Mouse (Mus musculus) E14TG2a.4 (cell line): ENCODE results near the gene Gpr176.

Source experiments
- H3K27me3 ChIP-seq: 2 replicates; pipeline ENCODE4 v1.6.1; 2014; ENCODE audit warnings: low read length, control low read depth; ENCODE audit not compliant: insufficient read depth
- H3K36me3 ChIP-seq: 2 replicates; pipeline ENCODE4 v1.6.1; 2014; ENCODE audit warnings: low read length, control low read depth; ENCODE audit not compliant: insufficient read depth
- H3K4me1 ChIP-seq: replicated peaks from 2 replicates; pipeline ENCODE4 v1.6.1; 2014; ENCODE audit warnings: low read depth, low read length, control low read depth
- H3K4me3 ChIP-seq: replicated peaks from 2 replicates; pipeline ENCODE4 v1.5.1; 2014; ENCODE audit warnings: mild to moderate bottlenecking, low read length
- H3K9me3 ChIP-seq: 2 replicates; pipeline ENCODE4 v1.6.1; 2014; ENCODE audit warnings: low read length, control low read depth
- CTCF ChIP-seq: conservative IDR thresholded peaks from 2 replicates; pipeline ENCODE4 v1.5.1; 2014; ENCODE audit warnings: low read length
- NANOG ChIP-seq: IDR thresholded peaks from 2 replicates; pipeline ENCODE4 v1.6.1; 2014; ENCODE audit warnings: borderline replicate concordance, low read length, mixed read lengths
- POU5F1 ChIP-seq: IDR thresholded peaks from 2 replicates; pipeline ENCODE4 v1.6.1; 2014; ENCODE audit warnings: low read length, borderline replicate concordance

Gene Gpr176

DNA sequence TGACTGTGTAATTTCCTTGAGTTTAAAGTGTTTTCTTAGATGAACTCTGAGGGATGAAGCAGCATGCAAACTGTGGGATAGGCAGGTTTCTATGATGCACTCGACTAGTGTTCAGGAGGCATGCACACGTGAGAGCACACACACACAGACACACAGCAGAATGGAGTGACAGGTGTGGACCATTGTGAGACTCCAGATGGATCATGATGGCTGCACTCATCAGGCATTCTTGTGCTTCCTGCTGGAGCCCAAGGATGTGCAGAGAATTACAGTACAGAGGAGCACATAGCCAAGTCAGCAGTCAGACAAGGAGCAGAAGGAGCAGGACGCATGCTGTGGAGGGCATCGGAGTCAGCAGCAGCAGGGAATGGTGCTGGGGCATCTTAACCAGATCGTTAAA is 31.1 kb upstream of the Gpr176 start:
- H3K27me3 ChIP-seq = no peaks in the 10 kb centered on the region
- H3K4me3 ChIP-seq = no peak overlapping the region
- no peaks in the 10 kb centered on the region for H3K9me3 ChIP-seq
- H3K4me1 ChIP-seq = no peaks in the 10 kb centered on the region
- TF ChIP-seq CTCF = no peak
- no peak for TF ChIP-seq POU5F1
- TF ChIP-seq NANOG = no peak
- 0 out of 2 replicates have a peak, but pooled peaks cover 5% of the 10 kb centered on the region for H3K36me3 ChIP-seq

DNA sequence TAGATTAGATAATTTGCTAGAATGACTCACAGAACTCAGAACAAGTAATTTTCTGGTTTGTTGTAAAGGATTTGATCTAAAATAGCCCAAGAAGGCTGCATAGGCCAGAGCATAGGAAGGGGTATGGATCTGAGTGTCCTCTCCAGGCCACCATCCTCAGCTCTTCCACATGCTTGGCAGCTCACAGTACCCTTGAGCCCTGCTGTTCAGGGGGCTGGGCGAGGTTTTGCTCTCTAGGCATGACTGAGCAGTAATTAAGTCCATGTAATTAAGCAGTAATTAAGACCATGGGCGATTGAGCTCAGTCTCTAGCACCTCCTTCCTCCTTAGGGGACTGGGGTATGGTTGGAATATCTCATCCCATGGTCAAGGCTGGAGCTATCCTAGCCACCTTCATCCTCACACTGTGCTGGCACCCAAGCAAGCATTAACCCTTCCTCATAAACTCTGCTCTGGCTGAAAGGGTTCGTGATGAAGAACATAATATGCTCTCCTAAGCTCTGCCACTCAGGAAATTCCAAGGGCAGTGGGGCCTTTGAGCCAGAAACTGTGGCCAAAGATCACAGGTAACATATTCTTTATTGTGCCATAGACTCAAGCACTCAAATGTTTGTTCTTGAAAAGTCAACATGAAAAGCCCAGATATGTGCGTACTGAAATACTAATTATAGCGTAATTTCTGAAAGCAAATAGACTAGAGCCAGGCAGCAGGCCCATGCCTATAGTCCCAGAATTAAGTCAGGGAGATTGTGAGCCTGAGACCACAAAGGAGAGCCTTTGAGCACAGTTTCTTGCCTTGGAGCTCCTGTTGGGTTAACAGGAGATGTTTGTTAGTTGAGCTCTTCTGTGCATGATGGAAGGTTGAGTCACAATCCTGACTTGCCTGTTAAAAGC is 28.9 kb upstream of the Gpr176 start:
- H3K27me3 ChIP-seq = no peaks in the 10 kb centered on the region
- no peaks in the 10 kb centered on the region for H3K36me3 ChIP-seq
- H3K9me3 ChIP-seq = no peaks in the 10 kb centered on the region
- TF ChIP-seq POU5F1 (no peak), NANOG (no peak), CTCF (no peak)
- H3K4me3 ChIP-seq = no peak overlapping the region
- H3K4me1 ChIP-seq = peaks cover 5% of the 10 kb centered on the region

DNA sequence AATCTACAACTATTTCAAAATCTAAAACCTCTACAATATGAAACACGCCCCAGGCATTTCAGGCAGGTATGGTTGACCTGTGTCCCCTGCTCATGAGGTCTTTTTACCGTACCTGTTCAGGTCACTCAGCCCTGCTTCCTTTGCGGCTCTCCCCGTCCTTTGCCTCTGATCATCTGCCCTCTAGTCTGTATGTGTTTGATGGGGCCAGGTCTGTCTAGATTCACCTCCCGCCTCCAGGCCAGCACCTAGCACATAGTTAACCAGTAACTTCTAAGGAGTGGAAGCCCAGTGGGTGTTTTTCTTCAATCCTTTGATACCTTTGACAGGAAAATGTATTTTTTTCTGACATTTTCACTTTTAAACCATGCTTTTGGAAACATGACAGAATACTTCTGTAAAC is 26.5 kb upstream of the Gpr176 start:
- TF ChIP-seq POU5F1 = no peak
- no peak for TF ChIP-seq CTCF
- no peak for TF ChIP-seq NANOG
- Histone ChIP-seq H3K4me1 (peaks cover 5% of the 10 kb centered on the region), H3K36me3 (no peaks in the 10 kb centered on the region), H3K4me3 (no peak overlapping the region), H3K27me3 (no peaks in the 10 kb centered on the region), H3K9me3 (peaks cover 18% of the 10 kb centered on the region)

GRCm38 (mm10) chr2:118391201-118391600 is 18.0 kb upstream of the Gpr176 start:
- H3K27me3 ChIP-seq = peaks cover 2% of the 10 kb centered on the region
- H3K36me3 ChIP-seq = no peaks in the 10 kb centered on the region; the same call in 1 of the 2 replicates
- peaks cover 21% of the 10 kb centered on the region for H3K4me1 ChIP-seq
- H3K9me3 ChIP-seq = peaks cover 22% of the 10 kb centered on the region
- H3K4me3 ChIP-seq = no peak overlapping the region
- TF ChIP-seq NANOG (no peak), CTCF (no peak), POU5F1 (no peak)

GRCm38 (mm10) chr2:118390072-118390471 is 16.9 kb upstream of the Gpr176 start:
- Histone ChIP-seq H3K27me3 (peaks cover 2% of the 10 kb centered on the region), H3K4me3 (no peak overlapping the region), H3K4me1 (peaks cover 21% of the 10 kb centered on the region), H3K36me3 (no peaks in the 10 kb centered on the region; the same call in 1 of the 2 replicates), H3K9me3 (peaks cover 10% of the 10 kb centered on the region)
- no peak for TF ChIP-seq NANOG

- Histone ChIP-seq H3K36me3 (no peaks in the 10 kb centered on the region; the same call in 1 of the 2 replicates), H3K9me3 (peaks cover 5% of the 10 kb centered on the region), H3K27me3 (peaks cover 2% of the 10 kb centered on the region), H3K4me1 (peaks cover 21% of the 10 kb centered on the region), H3K4me3 (peak overlapping the region; percentile 86)
- TF ChIP-seq NANOG (no peak), POU5F1 (no peak), CTCF (no peak)
These were observed 16.4 kb upstream of the Gpr176 start for GRCm38 (mm10) chr2:118389569-118389968.

DNA sequence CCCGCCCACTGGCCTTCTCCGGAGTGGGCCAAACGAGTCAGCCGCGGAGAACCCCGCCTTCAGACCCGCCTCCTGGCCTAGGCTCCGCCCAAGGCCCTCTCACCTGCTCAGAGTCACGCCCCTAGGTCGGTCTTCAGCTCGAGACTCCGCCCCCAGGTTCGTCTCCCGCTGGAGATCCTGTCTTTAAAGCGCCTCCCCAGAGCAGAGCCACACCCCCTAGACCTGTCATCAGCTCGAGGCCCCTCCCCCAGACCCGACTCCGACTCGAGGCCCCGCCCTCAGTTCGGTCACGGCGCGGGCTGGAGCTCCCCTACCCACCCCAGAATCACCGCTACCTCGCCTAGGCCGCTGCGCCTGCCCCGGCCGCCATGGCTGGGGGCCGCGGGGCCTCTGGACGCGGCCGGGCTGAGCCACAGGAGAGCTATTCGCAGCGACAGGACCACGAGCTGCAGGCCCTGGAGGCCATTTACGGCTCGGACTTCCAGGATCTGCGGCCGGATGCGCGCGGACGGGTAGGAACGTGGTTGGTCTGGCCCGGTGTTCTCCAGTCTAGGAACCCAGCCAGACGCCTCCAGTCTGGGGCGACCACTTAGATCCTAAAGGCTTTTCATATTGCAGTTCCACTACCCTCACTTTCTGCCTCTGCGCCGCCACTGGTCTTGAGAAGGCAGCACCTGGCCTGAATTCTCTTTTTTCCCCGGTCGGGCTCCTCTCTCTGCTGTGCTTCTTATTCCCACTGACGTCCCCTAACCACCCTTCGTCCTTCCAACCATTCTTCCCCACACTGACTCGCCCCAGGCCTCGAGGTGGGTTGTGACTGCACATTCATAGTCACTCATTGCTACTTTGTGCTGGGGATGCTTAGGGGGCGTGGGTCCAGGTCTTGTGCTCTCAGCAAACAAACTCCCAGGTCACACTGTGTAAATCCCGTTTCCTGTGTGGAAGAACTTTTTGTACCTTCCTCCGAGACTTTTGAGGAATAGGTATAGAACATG is 15.4 kb upstream of the Gpr176 start, which contains the start of gene Eif2ak4:
Gene Eif2ak4, plus strand, starts transcription at position 278 of the 995 bp plus-strand sequence.
- peak within 1 kb of the TSS; percentile 86 for H3K4me3 ChIP-seq
- peaks cover 2% of the 10 kb centered on the region for H3K27me3 ChIP-seq
- H3K36me3 ChIP-seq = no peaks in the 10 kb centered on the region; the same call in 1 of the 2 replicates
- no peaks in the 10 kb centered on the region for H3K9me3 ChIP-seq
- TF ChIP-seq POU5F1 = no peak
- TF ChIP-seq CTCF = no peak
- TF ChIP-seq NANOG = no peak
- H3K4me1 ChIP-seq = peaks cover 21% of the 10 kb centered on the region

- Histone ChIP-seq H3K4me1 (peaks cover 9% of the 10 kb centered on the region), H3K27me3 (peaks cover 11% of the 10 kb centered on the region), H3K9me3 (no peaks in the 10 kb centered on the region), H3K4me3 (no peak overlapping the region), H3K36me3 (no peaks in the 10 kb centered on the region)
- TF ChIP-seq CTCF (no peak), NANOG (no peak), POU5F1 (no peak)
These were observed 10.2 kb upstream of the Gpr176 start for GRCm38 (mm10) chr2:118383387-118383786.
